Mouse (Mus musculus): ENCODE results near the gene Yeats4.

The Yeats4 gene

GRCm38 (mm10) chr10:117202981-117203557, 21.2 kb downstream of the Yeats4 start:
- DNase-seq (ENCODE audit: low read depth in 2 of 2, low spot score in 2 of 2): no peak

GRCm38 (mm10) chr10:117199701-117200100, 24.6 kb downstream of the Yeats4 start:
- DNase-seq (ENCODE audit: low read depth in 2 of 2, low spot score in 2 of 2): no peak

GRCm38 (mm10) chr10:117196696-117197095, 27.6 kb downstream of the Yeats4 start:
- DNase-seq (ENCODE audit: low read depth in 2 of 2, low spot score in 2 of 2): no peak

- no peak for DNase-seq (ENCODE audit: low read depth in 2 of 2, low spot score in 2 of 2)
Measured at GRCm38 (mm10) chr10:117195748-117196147, 28.6 kb downstream of the Yeats4 start.

DNA sequence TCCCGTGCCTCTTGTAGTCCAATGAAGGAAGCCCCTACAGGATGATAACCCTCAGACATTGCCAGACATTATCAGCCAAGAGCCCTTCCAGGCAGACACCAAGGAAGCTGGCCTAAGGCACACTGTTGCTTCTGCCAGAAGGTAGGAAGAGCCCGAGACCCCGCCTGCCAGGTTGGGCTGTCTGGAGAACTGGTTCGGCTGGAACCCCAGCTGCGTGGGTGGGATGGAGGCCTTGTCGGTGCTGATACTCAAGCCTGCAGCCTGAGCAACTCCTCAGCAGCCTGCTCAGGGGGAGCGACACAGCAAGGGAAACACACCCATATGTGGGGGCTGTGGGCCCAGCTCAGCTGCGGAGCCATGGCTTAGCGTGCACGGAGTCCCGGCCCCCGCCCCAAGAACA, 29.3 kb downstream of the Yeats4 start:
- no peak for DNase-seq (ENCODE audit: low read depth in 2 of 2, low spot score in 2 of 2)

DNA sequence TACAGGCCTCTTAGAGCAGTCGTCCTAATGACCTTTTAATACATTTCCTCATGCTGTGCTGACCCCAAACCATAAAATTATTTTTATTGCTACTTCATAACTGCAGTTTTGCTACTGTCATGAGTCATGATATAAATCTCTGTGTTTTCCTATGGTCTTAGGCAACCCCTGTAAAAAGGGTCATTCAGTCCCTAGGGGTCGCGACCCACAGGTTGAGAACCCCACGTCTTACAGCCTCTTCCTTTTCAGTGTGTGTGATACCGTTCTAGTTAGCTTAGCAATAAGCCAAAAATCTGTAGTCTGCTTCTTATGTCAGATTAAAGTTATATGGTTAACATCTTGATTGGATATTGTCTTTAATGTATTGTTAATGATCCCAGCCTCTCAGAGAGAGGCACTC, 30.9 kb downstream of the Yeats4 start:
- no peak for DNase-seq (ENCODE audit: low read depth in 2 of 2, low spot score in 2 of 2)

- DNase-seq (ENCODE audit: low read depth in 2 of 2, low spot score in 2 of 2): no peak
Measured at GRCm38 (mm10) chr10:117185399-117186089, 38.8 kb downstream of the Yeats4 start.

GRCm38 (mm10) chr10:117181098-117181497, 43.2 kb downstream of the Yeats4 start:
- no peak for DNase-seq (ENCODE audit: low read depth in 2 of 2, low spot score in 2 of 2)

DNA sequence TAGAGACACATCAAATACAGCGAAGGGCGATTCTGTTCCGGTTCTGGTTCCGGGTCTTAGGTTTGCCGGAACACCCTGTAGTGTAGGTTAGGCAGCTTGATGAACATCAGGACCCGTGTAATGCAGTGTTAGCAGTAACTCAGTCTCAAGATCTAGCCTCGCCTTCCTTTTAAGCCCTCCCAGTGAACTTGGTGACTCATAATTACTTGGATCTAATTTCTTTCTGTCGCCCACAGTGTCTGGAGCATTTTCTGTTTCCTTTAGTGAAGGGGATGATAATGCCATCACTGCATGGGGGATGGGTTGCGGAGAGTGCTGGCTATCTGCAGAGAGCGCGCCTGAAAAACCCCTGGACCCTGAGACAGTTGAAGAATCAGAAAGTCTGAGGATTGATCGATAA, 49.7 kb downstream of the Yeats4 start:
- no peak for DNase-seq (ENCODE audit: low read depth in 2 of 2, low spot score in 2 of 2)

GRCm38 (mm10) chr10:117173566-117174438, 50.5 kb downstream of the Yeats4 start:
- DNase-seq (ENCODE audit: low read depth in 2 of 2, low spot score in 2 of 2): no peak

GRCm38 (mm10) chr10:117173111-117173510, 51.2 kb downstream of the Yeats4 start:
- DNase-seq (ENCODE audit: low read depth in 2 of 2, low spot score in 2 of 2): no peak

GRCm38 (mm10) chr10:117172069-117172468, 52.2 kb downstream of the Yeats4 start:
- DNase-seq (ENCODE audit: low read depth in 2 of 2, low spot score in 2 of 2): no peak

DNA sequence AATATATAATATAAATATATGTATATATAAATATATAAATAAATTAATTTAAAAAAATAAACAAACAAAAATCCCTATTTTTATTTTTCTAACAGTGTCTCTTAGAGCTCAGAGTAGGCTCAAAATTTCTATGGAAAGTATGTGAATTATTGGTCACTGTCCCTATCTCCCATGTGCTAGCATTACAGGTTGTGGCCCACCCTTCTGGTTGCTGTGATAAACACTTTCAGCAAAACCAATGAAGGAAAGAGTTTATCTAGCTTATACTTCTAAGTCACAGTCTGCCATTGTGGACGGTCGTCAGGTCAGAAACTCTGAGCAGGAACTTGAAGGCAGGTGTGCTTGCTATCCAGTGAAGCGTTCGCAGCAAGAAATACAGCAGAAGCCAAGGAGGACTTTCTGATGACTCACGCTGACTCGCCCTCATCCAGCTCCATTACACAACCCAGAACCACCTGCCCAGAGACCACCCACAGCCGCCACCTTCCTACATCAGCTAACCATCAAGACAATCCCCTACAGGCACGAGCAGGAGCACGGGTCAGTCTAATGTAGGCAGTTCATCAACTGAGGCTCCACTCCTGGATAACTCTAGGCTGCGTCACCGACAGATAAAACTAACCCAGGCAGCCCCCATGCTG, 57.4 kb downstream of the Yeats4 start:
- DNase-seq (ENCODE audit: low read depth in 2 of 2, low spot score in 2 of 2): no peak

Data from CD8-positive naive resting alpha-beta T cell, adult 2 months (primary cell).